Mouse (Mus musculus) lung, postnatal 0 days (tissue): ENCODE data around the gene Card6.

Source experiments
- CTCF ChIP-seq: IDR thresholded peaks from 2 replicates; pipeline ENCODE4 v1.5.1; 2016; ENCODE audit warnings: antibody characterized with exemption, mild to moderate bottlenecking
- EP300 ChIP-seq: IDR thresholded peaks from 2 replicates; pipeline ENCODE4 v1.6.1; 2016; ENCODE audit warnings: antibody characterized with exemption, mild to moderate bottlenecking, control low read depth

DNA sequence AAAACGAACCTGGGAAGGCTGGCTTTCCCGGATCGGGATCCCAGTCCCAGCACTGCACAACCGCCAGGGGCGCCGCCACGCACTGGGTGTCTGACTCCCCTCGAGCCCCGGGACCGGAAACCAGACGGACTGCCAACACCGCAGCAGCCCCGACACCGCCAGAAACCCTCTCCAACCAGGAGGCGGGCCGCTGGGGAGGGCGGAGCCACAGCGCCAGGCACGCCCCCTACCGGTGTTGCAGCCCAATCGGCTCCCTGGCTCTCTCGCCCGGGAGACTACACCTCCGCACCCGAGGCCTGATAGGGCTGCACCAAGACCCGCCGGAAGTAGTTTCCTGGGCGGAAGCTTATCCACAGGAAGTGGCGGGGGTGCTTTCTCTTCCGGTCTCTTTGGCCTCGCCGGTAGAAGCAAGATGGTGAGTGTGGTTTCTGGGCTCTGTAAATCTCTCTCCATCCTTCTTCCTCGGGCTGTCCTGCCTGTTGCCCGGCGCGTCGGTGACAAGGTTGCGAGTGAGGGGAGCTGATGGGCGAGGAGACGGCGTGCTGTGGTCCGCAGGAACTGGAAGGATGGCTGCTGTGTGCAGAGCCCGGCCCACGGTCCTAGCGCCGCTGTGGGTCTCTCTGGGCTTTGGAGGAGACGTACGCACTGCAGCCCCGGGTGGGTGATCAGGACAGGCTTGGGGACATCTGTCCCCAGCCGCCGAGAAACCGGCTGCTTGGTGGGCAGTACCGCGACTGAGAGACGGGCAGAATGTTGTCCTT, 8.1 kb upstream of the Card6 start, which contains the start of gene Rpl37:
- TF ChIP-seq CTCF (peak; percentile 88), EP300 (peak; percentile 41)
